Mouse (Mus musculus): ENCODE data around the gene Lrrc8d.
A peak's percentile ranks its signal among the peaks of the same experiment; 100 is the strongest.

Lrrc8d gene

GRCm38 (mm10) chr5:105699141-105700069 lies at the start of gene Lrrc8d:
TSS of gene Lrrc8d (plus strand) at chr5:105699969.
- peak; percentile 64 for DNase-seq (ENCODE audit: low read depth, low spot score)

- no peak for DNase-seq (ENCODE audit: low read depth, low spot score)
Observed at GRCm38 (mm10) chr5:105650728-105651479, 48.9 kb upstream of the Lrrc8d start.

GRCm38 (mm10) chr5:105651561-105651991 lies 48.2 kb upstream of the Lrrc8d start:
- DNase-seq (ENCODE audit: low read depth, low spot score), result no peak

GRCm38 (mm10) chr5:105654237-105655063 lies 45.3 kb upstream of the Lrrc8d start:
- DNase-seq (ENCODE audit: low read depth, low spot score), result peak; percentile 72

- DNase-seq (ENCODE audit: low read depth, low spot score), result no peak
Observed at GRCm38 (mm10) chr5:105655100-105655734, 44.6 kb upstream of the Lrrc8d start.

- no peak for DNase-seq (ENCODE audit: low read depth, low spot score)
Observed at GRCm38 (mm10) chr5:105661894-105662293, 37.9 kb upstream of the Lrrc8d start.

GRCm38 (mm10) chr5:105666930-105667329 lies 32.8 kb upstream of the Lrrc8d start:
- no peak for DNase-seq (ENCODE audit: low read depth, low spot score)

- DNase-seq (ENCODE audit: low read depth, low spot score), result no peak
Observed at GRCm38 (mm10) chr5:105667411-105667810, 32.4 kb upstream of the Lrrc8d start.

GRCm38 (mm10) chr5:105669086-105669485 lies 30.7 kb upstream of the Lrrc8d start:
- DNase-seq (ENCODE audit: low read depth, low spot score), result no peak

GRCm38 (mm10) chr5:105669508-105670353 lies 30.0 kb upstream of the Lrrc8d start:
- peak; percentile 57 for DNase-seq (ENCODE audit: low read depth, low spot score)

- peak; percentile 38 for DNase-seq (ENCODE audit: low read depth, low spot score)
Observed at GRCm38 (mm10) chr5:105672332-105672731, 27.4 kb upstream of the Lrrc8d start.

- DNase-seq (ENCODE audit: low read depth, low spot score), result no peak
Observed at GRCm38 (mm10) chr5:105675511-105675910, 24.3 kb upstream of the Lrrc8d start.

GRCm38 (mm10) chr5:105677071-105677470 lies 22.7 kb upstream of the Lrrc8d start:
- no peak for DNase-seq (ENCODE audit: low read depth, low spot score)

GRCm38 (mm10) chr5:105678243-105678642 lies 21.5 kb upstream of the Lrrc8d start:
- no peak for DNase-seq (ENCODE audit: low read depth, low spot score)

- no peak for DNase-seq (ENCODE audit: low read depth, low spot score)
Observed at GRCm38 (mm10) chr5:105679261-105679660, 20.5 kb upstream of the Lrrc8d start.

- DNase-seq (ENCODE audit: low read depth, low spot score), result no peak
Observed at GRCm38 (mm10) chr5:105679921-105680843, 19.6 kb upstream of the Lrrc8d start.

GRCm38 (mm10) chr5:105682143-105682611 lies 17.6 kb upstream of the Lrrc8d start:
- DNase-seq (ENCODE audit: low read depth, low spot score), result peak; percentile 50

GRCm38 (mm10) chr5:105683912-105684350 lies 15.8 kb upstream of the Lrrc8d start:
- peak; percentile 34 for DNase-seq (ENCODE audit: low read depth, low spot score)
